Mouse (Mus musculus) intestine, embryonic 16.5 days (tissue): ENCODE data around the gene Cpa4. TPM values are rescaled to one million over a fixed set of nuclear protein-coding genes. Genes with fewer than 3 reads are reported as not detected.
A peak's percentile ranks its signal among the peaks of the same experiment; 100 is the strongest.

Experiments
- ATAC-seq: fragments of 200-750 bp; cut with Nextera tagmentation; 2 replicates; pipeline ENCODE4 v1.8.0; 2017; ENCODE audit warnings: moderate TSS enrichment, moderate library complexity
- H3K27ac ChIP-seq: fragments of 300-500 bp; sonication (generic); 2 replicates; pipeline ENCODE4 v1.5.1; 2014; ENCODE audit warnings: mild to moderate bottlenecking, low read length
- H3K27me3 ChIP-seq: fragments of 300-500 bp; sonication (generic); replicated peaks from 2 replicates; pipeline ENCODE4 v1.6.1; 2014; ENCODE audit warnings: low read length, control low read depth, mixed read lengths; ENCODE audit not compliant: control insufficient read depth, insufficient read depth
- H3K36me3 ChIP-seq: fragments of 300-500 bp; sonication (generic); 2 replicates; pipeline ENCODE4 v1.6.1; 2014; ENCODE audit warnings: low read length, control low read depth; ENCODE audit not compliant: control insufficient read depth, insufficient read depth
- H3K4me1 ChIP-seq: fragments of 300-500 bp; sonication (generic); 2 replicates; pipeline ENCODE4 v1.6.1; 2014; ENCODE audit warnings: low read length, control low read depth, mixed read lengths; ENCODE audit not compliant: control insufficient read depth, insufficient read depth
- H3K4me2 ChIP-seq: fragments of 300-500 bp; sonication (generic); 2 replicates; pipeline ENCODE4 v1.6.1; 2014; ENCODE audit warnings: low read depth, low read length, control low read depth
- H3K4me3 ChIP-seq: fragments of 300-500 bp; sonication (generic); 2 replicates; pipeline ENCODE4 v1.5.1; 2014; ENCODE audit warnings: mild to moderate bottlenecking, low read length
- H3K9ac ChIP-seq: fragments of 300-500 bp; sonication (generic); 2 replicates; pipeline ENCODE4 v1.6.1; 2014; ENCODE audit warnings: low read depth, low read length
- H3K9me3 ChIP-seq: fragments of 300-500 bp; sonication (generic); 2 replicates; pipeline ENCODE4 v1.6.1; 2016; ENCODE audit warnings: low read length, control low read depth; ENCODE audit not compliant: control insufficient read depth
- WGBS: fragments of 180-500 bp; shearing (Covaris S2); extraction: QIAGEN DNeasy Blood & Tissue Kit; methylation state at CpG from one replicate; pipeline ENCODE4 v1.1.7; 2014; 5-methylcytosine and 5-hydroxymethylcytosine counted together
- polyA plus RNA-seq: library from polyadenylated mRNA; unstranded; fragments of >200 nt; fragmentation: Nextera tagmentation; extraction: Ambion mirVana; gene quantifications from 2 replicates; pipeline ENCODE4 v1.2.1, GENCODE M21; 2015

Gene Cpa4
- polyA plus RNA-seq, 1 experiment from 2014 or later: 0.39 TPM

DNA sequence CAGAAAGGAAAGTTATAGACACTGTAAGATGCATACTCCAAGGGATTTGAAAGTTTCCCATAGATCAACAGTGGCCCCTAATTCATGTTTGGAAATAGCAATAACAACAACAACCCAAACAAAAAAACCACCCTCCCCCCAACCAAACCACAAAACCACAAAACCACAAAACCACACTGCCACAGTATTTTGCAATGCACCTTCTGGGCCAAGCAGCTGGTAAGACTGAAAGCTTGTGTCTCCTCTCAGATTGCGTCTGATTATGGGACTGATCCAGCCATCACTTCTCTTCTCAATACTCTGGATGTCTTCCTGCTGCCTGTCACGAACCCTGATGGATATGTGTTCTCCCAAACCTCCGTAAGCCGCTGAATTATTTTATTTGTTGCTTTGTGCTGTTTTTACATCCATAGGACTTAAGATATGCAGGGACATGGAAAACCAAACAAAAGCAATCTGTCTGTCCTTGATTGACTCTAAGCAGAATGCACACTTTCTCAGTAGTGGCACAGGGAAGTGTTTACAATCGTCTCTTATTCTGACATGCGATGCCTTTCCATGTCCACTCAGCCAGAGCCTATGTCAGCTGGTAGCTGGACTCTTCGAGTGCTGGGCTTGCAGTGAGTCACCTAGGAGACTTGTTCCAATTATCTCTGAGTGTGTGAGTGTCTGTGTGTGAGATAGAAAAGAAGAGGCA lies 17.5 kb upstream of the Cpa4 start:
- H3K9me3 ChIP-seq: no peaks in the 10 kb centered on the region
- ATAC-seq: no peak
- H3K27me3 ChIP-seq: no peaks in the 10 kb centered on the region
- H3K4me3 ChIP-seq: no peak overlapping the region
- peaks cover 13% of the 10 kb centered on the region for H3K4me1 ChIP-seq
- H3K27ac ChIP-seq: no peak overlapping the region
- no peak overlapping the region for H3K4me2 ChIP-seq
- WGBS: 86% methylated on average over 7 of the region's 7 CpGs
- H3K36me3 ChIP-seq: no peaks in the 10 kb centered on the region
- H3K9ac ChIP-seq: no peak overlapping the region

- ATAC-seq: no peak
- Histone ChIP-seq H3K27ac (no peak overlapping the region), H3K4me3 (no peak overlapping the region), H3K4me1 (peaks cover 13% of the 10 kb centered on the region), H3K9me3 (no peaks in the 10 kb centered on the region), H3K9ac (no peak overlapping the region), H3K27me3 (no peaks in the 10 kb centered on the region), H3K4me2 (no peak overlapping the region), H3K36me3 (no peaks in the 10 kb centered on the region)
Measured at GRCm38 (mm10) chr6:30551193-30551515, 17.0 kb upstream of the Cpa4 start.

DNA sequence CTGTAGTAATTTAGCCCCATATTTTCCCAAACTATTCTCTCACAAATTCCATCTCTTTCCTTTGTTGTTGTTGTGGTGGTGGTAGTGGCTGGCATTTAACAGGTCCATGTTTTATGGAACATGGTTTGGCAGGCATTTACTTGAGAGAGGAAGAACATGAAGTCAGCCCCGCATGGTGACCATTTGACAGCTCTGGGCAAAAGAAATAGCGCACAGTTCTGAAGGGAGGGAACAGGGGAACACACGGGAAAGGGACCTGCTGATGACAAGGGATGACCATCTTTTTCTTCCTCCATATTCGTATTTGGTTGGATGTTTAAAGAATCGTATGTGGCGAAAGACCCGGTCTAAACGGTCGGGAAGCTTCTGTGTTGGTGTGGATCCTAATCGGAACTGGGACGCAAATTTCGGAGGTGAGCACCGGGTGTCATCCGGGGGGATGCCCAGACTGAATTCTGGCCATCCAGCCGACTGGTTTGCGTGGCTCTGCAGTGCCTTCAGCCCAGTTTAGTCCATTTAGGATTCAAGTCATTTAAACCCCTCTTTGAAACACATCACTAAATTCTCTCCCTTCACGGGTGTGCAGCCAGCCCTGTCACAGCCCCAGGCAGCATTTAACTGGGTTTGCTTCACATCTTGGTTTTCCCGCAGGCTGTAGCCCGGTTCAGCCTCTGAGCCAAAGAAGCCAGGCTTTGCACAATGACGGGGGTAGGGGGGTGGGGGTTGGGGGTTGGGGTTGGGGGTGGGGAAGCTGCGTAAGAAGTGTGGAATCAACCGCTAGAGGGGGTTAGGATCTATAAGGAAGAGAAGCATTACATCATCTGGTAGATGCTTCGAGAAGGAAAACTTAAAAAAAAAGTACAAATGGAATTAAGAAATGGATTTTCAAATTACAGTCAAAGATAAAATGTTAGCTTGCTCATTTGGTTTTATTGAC lies 16.3 kb upstream of the Cpa4 start:
- H3K36me3 ChIP-seq: no peaks in the 10 kb centered on the region
- WGBS: 33% methylated on average over 23 of the region's 23 CpGs
- ATAC-seq: no peak
- peaks cover 13% of the 10 kb centered on the region for H3K4me1 ChIP-seq
- H3K9me3 ChIP-seq: no peaks in the 10 kb centered on the region
- H3K27me3 ChIP-seq: no peaks in the 10 kb centered on the region
- peak overlapping the region; percentile 48; the same call in 1 of the 2 replicates for H3K9ac ChIP-seq
- no peak overlapping the region for H3K4me3 ChIP-seq
- H3K4me2 ChIP-seq: peak overlapping the region; percentile 40
- H3K27ac ChIP-seq: no peak overlapping the region; the same call in 1 of the 2 replicates

GRCm38 (mm10) chr6:30552628-30553027 lies 15.5 kb upstream of the Cpa4 start:
- WGBS: 58% methylated on average over 6 of the region's 6 CpGs
- ATAC-seq: no peak
- Histone ChIP-seq H3K4me3 (no peak overlapping the region), H3K4me1 (peaks cover 11% of the 10 kb centered on the region), H3K9me3 (no peaks in the 10 kb centered on the region), H3K9ac (no peak overlapping the region), H3K4me2 (no peak overlapping the region), H3K36me3 (no peaks in the 10 kb centered on the region), H3K27me3 (no peaks in the 10 kb centered on the region), H3K27ac (no peak overlapping the region)

- H3K27ac ChIP-seq: no peak overlapping the region
- no peak overlapping the region for H3K4me3 ChIP-seq
- no peak overlapping the region for H3K4me2 ChIP-seq
- no peak for ATAC-seq
- peaks cover 9% of the 10 kb centered on the region; the same call in 1 of the 2 replicates for H3K4me1 ChIP-seq
- H3K36me3 ChIP-seq: no peaks in the 10 kb centered on the region
- no peak overlapping the region for H3K9ac ChIP-seq
- no peaks in the 10 kb centered on the region for H3K9me3 ChIP-seq
- 73% methylated on average over 7 of the region's 7 CpGs for WGBS
- no peaks in the 10 kb centered on the region for H3K27me3 ChIP-seq
Measured at GRCm38 (mm10) chr6:30553381-30554010, 14.7 kb upstream of the Cpa4 start.

DNA sequence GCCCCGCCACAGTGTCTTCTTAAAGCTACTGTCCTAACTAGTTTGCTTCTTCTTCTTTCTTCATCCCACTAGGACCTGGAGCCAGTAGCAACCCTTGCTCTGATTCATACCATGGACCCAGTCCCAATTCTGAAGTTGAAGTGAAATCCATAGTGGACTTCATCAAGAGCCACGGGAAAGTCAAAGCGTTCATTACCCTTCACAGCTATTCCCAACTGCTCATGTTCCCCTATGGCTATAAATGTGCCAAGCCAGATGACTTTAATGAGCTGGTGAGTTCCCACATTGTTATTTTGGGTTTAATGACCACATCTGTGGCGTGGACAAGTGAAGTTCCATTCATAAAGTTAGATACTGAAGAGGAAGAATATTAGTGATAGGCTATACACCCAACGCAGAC lies 14.1 kb upstream of the Cpa4 start:
- Histone ChIP-seq H3K4me1 (peaks cover 8% of the 10 kb centered on the region; the same call in 1 of the 2 replicates), H3K36me3 (no peaks in the 10 kb centered on the region), H3K4me3 (no peak overlapping the region), H3K4me2 (no peak overlapping the region), H3K27ac (no peak overlapping the region), H3K9me3 (no peaks in the 10 kb centered on the region), H3K27me3 (no peaks in the 10 kb centered on the region), H3K9ac (no peak overlapping the region)
- ATAC-seq: no peak
- 91% methylated on average over 5 of the region's 5 CpGs for WGBS

- Histone ChIP-seq H3K4me2 (no peak overlapping the region), H3K27ac (no peak overlapping the region), H3K9me3 (no peaks in the 10 kb centered on the region), H3K4me3 (no peak overlapping the region), H3K36me3 (no peaks in the 10 kb centered on the region), H3K4me1 (0 out of 2 replicates have a peak, but pooled peaks cover 3% of the 10 kb centered on the region), H3K27me3 (no peaks in the 10 kb centered on the region), H3K9ac (no peak overlapping the region)
- WGBS: 93% methylated on average over 5 of the region's 5 CpGs
- no peak for ATAC-seq
Measured at GRCm38 (mm10) chr6:30554621-30555170, 13.5 kb upstream of the Cpa4 start.

- Histone ChIP-seq H3K9me3 (no peaks in the 10 kb centered on the region), H3K4me2 (no peak overlapping the region), H3K36me3 (no peaks in the 10 kb centered on the region), H3K4me3 (no peak overlapping the region), H3K27ac (no peak overlapping the region), H3K9ac (no peak overlapping the region), H3K4me1 (0 out of 2 replicates have a peak, but pooled peaks cover 3% of the 10 kb centered on the region), H3K27me3 (no peaks in the 10 kb centered on the region)
- 26% methylated on average over 6 of the region's 9 CpGs for WGBS
- ATAC-seq: no peak
Measured at GRCm38 (mm10) chr6:30556080-30556479, 12.1 kb upstream of the Cpa4 start.

GRCm38 (mm10) chr6:30559726-30560125 lies 8.4 kb upstream of the Cpa4 start:
- H3K36me3 ChIP-seq: no peaks in the 10 kb centered on the region
- 54% methylated on average over 1 of the region's 1 CpGs for WGBS
- H3K27me3 ChIP-seq: no peaks in the 10 kb centered on the region
- H3K9ac ChIP-seq: no peak overlapping the region
- no peak for ATAC-seq
- no peak overlapping the region for H3K4me3 ChIP-seq
- H3K4me1 ChIP-seq: no peaks in the 10 kb centered on the region
- H3K27ac ChIP-seq: no peak overlapping the region
- no peaks in the 10 kb centered on the region for H3K9me3 ChIP-seq
- H3K4me2 ChIP-seq: no peak overlapping the region
